Mouse (Mus musculus): ENCODE measurements around the gene Cttnbp2. TPM values are rescaled to one million over a fixed set of nuclear protein-coding genes. Genes with fewer than 3 reads are reported as not detected.

Cttnbp2 gene
- 0.58 and 3.1 TPM in 2 replicates for polyA plus RNA-seq (2011; ENCODE audit: insufficient read length, low read depth, missing spikeins)

DNA sequence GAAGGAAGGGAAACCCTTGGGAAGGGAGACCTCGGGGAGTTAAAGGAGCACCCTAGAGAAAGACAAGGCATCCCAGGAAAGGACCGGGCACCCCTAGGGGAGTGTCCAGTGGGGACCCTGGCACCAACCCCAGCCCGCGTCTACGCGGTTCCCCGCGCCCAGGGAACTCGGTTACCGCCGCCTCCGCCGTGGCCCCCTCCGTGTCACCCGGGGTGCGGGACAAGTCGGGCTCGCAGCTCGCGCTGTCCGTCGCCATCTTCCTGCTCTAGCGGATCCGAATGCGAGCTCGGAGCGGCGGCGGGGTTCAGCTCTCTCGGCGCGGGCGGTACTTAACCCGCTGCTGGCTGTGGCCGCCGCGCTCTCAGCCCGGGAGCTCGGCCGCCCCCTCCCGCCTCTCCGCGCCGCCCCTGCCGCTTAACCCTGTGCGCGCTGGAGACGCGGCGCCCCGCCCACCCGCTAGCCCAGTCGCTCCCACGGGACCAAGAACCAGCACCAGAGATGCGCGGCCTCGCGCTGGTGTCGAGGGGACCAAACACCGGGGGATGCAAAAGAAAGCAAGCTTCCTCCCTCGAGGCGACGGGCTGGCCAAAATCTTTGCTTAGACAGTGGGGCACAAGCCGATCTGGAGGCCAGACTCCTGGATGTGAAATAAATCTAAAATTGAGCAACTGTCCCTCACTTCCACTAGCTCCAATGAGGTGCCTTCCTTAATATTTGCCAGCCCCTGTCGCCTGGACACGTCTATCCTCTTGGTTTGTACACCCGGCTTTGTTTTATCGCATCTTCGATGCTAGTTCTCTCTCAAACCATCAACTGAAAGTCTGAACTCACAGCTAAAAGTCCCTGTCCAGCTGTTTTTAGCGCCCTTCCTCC lies at the start of gene Cttnbp2:
TSS of gene Cttnbp2 (minus strand) at position 364 of the 873 bp plus-strand sequence.
- peak within 1 kb of the TSS; percentile 72 for H3K4me3 ChIP-seq (ENCODE audit: insufficient read depth, low read length)
- TF ChIP-seq POLR2A (IDR thresholded peaks at IDR 0.05; ENCODE audit: low read depth, low read length) (no peak), CTCF (IDR thresholded peaks at IDR 0.05; ENCODE audit: borderline replicate concordance, insufficient read depth, low read length) (no peak)

DNA sequence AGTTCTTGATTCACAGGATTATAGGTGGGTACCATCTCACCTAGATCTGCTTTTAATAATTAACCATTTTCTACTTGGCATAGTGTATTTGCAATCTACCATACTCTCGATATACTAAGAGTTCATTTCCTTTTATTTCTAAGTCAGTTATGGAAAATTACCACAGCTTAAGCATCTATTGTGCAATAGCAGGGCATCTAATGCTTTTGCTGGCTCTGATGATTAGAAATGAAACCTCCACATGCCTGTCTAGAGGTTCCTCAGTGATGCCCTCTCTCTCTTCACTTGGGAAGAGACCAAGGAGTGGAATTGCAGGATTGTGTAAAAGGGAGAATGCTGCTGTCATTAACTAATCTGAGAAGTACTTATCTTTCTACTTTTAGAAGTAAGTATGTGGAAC lies 44.4 kb upstream of the Cttnbp2 start:
- Histone ChIP-seq H3K4me3 (ENCODE audit: insufficient read depth, low read length) (no peak overlapping the region), H3K27ac (ENCODE audit: insufficient read depth, low read length) (no peak overlapping the region), H3K4me1 (ENCODE audit: control insufficient read depth, insufficient read depth, low read length) (no peaks in the 10 kb centered on the region)
- TF ChIP-seq CTCF (IDR thresholded peaks at IDR 0.05; ENCODE audit: borderline replicate concordance, insufficient read depth, low read length) = no peak
- no peak for TF ChIP-seq POLR2A (IDR thresholded peaks at IDR 0.05; ENCODE audit: low read depth, low read length)

More for the DNA sequence above, at the start of gene Cttnbp2:
- Histone ChIP-seq H3K27ac (ENCODE audit: insufficient read depth, low read length) (no peak within 1 kb of the TSS), H3K4me1 (ENCODE audit: control insufficient read depth, insufficient read depth, low read length) (no peaks in the 10 kb centered on the region)

DNA sequence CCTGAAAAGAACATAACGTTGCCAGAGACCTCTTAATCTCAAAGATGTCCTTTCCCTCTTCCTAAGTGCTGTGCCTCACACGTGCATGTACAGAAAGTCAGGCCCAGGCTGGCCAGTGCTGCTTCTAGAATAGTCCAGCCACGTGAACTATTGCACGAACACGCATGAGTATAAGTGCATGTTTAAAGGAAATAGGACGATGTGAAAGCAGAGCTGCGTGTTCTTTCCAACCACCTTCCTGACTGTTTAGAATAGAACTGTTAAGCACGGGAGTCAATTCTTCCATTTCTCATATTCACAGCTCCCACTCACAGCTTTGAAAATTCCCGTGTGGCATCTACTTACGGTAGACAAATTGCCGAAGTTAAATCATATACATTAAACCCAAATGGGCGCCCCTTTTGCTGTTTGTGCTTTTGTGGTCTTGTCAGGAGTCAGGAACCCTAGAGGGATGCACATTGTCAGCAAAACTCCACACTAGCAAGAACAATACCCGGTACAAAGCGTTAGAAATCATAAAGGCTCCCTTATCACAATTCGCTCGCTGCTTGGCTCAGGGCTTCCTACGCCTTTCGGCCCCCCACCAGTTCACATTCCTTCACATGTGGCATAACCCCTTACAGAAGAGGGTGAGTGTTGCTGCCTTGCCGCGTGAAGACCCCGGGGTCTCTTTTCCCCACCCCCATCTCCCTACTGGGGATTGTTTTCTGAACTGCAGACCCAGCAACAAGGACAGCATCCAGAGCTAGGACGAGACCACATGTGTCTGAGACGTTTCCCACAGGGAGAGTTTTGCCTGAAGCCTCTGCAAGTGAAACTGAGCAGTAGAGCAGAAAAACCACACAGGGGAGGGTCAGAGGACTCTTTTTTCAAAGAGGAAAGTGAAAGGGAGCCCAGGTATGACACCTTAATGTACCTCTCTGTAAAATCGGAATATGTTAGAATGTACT lies 33.1 kb upstream of the Cttnbp2 start:
- Histone ChIP-seq H3K27ac (ENCODE audit: insufficient read depth, low read length) (no peak overlapping the region), H3K4me1 (ENCODE audit: control insufficient read depth, insufficient read depth, low read length) (no peaks in the 10 kb centered on the region), H3K4me3 (ENCODE audit: insufficient read depth, low read length) (no peak overlapping the region)
- TF ChIP-seq CTCF (IDR thresholded peaks at IDR 0.05; ENCODE audit: borderline replicate concordance, insufficient read depth, low read length) (no peak), POLR2A (IDR thresholded peaks at IDR 0.05; ENCODE audit: low read depth, low read length) (no peak)

DNA sequence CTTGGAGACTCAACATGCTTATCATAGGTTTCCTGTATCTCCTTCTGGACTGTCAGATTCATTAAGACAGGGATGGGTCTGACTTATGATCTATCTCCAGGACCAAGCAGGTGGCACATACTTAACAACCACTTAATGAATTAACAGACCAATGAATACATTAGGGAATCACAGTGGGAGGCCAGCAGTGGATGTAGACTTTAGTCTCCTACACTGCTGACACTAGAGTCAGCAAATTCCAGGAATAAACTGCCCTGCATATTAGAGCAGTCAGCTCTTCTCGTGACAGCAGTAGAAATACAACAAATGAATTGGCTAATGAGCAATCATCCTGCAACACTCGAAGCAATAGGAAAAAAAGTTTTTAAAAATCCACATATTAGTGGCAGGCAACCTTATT lies 29.2 kb upstream of the Cttnbp2 start:
- H3K4me1 ChIP-seq (ENCODE audit: control insufficient read depth, insufficient read depth, low read length) = no peaks in the 10 kb centered on the region
- TF ChIP-seq POLR2A (IDR thresholded peaks at IDR 0.05; ENCODE audit: low read depth, low read length) (no peak), CTCF (IDR thresholded peaks at IDR 0.05; ENCODE audit: borderline replicate concordance, insufficient read depth, low read length) (no peak)
- H3K4me3 ChIP-seq (ENCODE audit: insufficient read depth, low read length) = no peak overlapping the region

DNA sequence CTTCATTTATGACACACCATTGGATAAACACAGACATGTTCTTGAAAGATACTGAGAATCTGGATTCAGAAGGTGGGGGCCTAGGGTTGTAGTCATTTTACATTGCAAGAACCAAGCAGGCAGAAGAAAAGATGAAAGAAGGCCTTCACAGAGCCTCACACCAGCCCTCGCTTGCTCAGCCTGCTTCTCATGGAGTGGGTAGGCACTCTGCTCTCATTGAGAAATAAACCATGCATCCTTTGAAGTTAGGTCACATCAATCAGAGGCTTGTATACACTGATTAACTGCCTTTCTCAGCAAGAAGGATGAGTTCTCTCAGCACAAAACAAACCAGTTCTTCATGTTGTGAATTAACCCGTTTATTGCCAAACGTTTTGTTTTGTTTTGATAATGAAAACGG lies 25.8 kb upstream of the Cttnbp2 start:
- Histone ChIP-seq H3K4me1 (ENCODE audit: control insufficient read depth, insufficient read depth, low read length) (no peaks in the 10 kb centered on the region), H3K27ac (ENCODE audit: insufficient read depth, low read length) (no peak overlapping the region), H3K4me3 (ENCODE audit: insufficient read depth, low read length) (no peak overlapping the region)
- TF ChIP-seq CTCF (IDR thresholded peaks at IDR 0.05; ENCODE audit: borderline replicate concordance, insufficient read depth, low read length) = no peak
- TF ChIP-seq POLR2A (IDR thresholded peaks at IDR 0.05; ENCODE audit: low read depth, low read length) = no peak

More for the DNA sequence above, 29.2 kb upstream of the Cttnbp2 start:
- no peak overlapping the region for H3K27ac ChIP-seq (ENCODE audit: insufficient read depth, low read length)

DNA sequence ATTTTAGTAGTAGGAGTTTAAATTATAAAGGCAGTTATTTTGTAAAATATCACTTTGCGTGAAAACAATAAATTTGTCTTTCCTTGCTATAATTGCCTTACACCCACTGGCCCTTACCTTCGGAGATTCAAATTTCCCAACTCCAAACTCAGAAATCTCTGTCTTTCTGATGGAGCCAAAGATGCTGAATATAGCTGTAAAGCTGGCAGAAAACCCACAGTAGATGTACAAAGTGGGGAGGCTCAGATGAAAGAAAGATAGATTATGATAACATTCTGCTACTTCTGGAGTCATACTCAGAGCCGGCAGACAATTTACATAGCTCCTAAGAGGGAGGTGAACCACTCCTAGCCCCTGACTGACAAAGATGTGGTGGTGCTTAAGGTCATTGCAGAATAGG lies 15.8 kb upstream of the Cttnbp2 start:
- Histone ChIP-seq H3K27ac (ENCODE audit: insufficient read depth, low read length) (no peak overlapping the region), H3K4me1 (ENCODE audit: control insufficient read depth, insufficient read depth, low read length) (no peaks in the 10 kb centered on the region), H3K4me3 (ENCODE audit: insufficient read depth, low read length) (no peak overlapping the region)
- TF ChIP-seq CTCF (IDR thresholded peaks at IDR 0.05; ENCODE audit: borderline replicate concordance, insufficient read depth, low read length) (no peak), POLR2A (IDR thresholded peaks at IDR 0.05; ENCODE audit: low read depth, low read length) (no peak)

DNA sequence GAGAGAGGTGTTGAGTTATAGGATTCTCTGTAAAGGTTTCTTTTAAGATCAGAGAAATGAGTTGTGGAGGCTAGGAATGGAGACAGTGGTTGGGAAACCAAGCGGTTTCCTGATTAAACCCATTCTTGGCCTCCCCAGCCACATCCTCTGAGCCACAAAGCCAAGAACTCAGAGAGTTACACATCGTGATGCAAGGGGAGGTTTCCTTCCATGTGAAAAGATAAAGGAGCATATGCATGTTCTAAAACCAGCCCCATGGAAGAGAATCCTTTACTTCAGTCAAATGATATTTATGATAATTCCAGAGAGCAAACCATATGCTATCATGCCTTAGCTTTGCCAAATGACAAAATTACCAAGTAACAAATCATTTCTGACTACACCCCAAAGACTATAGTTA lies 3.0 kb upstream of the Cttnbp2 start:
- Histone ChIP-seq H3K4me1 (ENCODE audit: control insufficient read depth, insufficient read depth, low read length) (no peaks in the 10 kb centered on the region), H3K27ac (ENCODE audit: insufficient read depth, low read length) (no peak overlapping the region), H3K4me3 (ENCODE audit: insufficient read depth, low read length) (no peak overlapping the region)
- TF ChIP-seq CTCF (IDR thresholded peaks at IDR 0.05; ENCODE audit: borderline replicate concordance, insufficient read depth, low read length) (no peak), POLR2A (IDR thresholded peaks at IDR 0.05; ENCODE audit: low read depth, low read length) (no peak)

DNA sequence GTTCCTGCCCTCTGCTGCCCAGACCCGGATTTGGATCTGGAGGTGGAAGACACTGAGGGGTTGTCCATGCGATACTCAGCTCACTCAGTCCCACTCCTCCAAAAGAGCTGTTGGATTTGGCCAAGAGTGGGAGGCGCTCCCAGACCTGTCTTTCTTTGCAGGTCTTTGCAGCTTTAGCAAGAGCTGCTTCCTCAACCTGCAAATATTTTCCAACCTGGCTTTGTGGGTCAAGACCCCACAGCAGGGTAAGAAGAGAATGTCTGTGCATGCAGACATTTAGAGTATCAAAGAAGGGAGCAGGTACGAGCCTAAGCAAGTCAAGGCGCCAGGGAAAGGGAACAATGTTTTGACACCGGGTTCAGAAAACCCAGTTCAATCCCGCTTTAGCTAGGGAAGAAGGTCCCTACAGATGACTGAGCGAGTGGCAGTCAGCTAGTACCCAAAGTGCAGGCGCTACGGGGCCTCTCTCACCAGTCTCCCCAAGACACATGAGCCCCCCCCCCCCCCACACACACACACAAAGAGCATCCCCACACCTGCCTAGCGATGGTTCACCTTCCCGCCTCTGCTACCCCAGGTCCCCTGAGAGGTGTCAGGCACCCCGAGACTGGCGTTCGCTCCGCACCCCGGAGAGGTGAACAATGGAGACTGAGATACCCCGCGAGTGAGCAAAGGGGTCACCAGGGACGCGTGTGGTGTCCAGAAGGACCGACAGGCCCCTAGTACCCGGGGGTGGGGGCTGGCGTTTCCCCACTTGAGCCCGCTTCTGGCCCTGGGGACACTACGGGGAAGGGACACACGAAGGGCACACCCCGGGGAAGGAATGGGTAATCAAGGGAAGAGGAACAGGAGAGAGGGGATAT lies 801 bp downstream of the Cttnbp2 start:
- Histone ChIP-seq H3K4me3 (ENCODE audit: insufficient read depth, low read length) (peak overlapping the region; percentile 72), H3K4me1 (ENCODE audit: control insufficient read depth, insufficient read depth, low read length) (no peaks in the 10 kb centered on the region), H3K27ac (ENCODE audit: insufficient read depth, low read length) (no peak overlapping the region)
- TF ChIP-seq POLR2A (IDR thresholded peaks at IDR 0.05; ENCODE audit: low read depth, low read length) = no peak
- TF ChIP-seq CTCF (IDR thresholded peaks at IDR 0.05; ENCODE audit: borderline replicate concordance, insufficient read depth, low read length) = no peak

DNA sequence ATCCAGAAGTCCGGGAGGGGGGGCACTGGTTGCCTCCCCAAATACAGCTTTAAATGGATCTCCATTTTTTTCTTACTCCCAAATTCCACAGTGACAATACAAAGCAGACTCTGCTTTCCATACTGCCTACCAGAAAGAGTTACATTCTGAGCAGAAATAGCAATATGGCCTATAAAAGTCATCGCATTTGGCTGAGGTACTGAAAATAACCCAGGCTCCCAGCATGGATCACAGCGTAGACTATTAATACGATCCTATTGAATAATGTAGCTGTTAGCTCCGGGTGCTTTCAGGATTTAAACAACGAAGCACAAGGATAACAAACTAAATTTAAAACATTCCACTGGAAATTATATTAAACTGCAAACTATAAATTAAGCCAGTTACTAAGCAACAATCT lies 2.8 kb downstream of the Cttnbp2 start:
- no peaks in the 10 kb centered on the region for H3K4me1 ChIP-seq (ENCODE audit: control insufficient read depth, insufficient read depth, low read length)

More for the DNA sequence above, 2.8 kb downstream of the Cttnbp2 start:
- no peak overlapping the region for H3K4me3 ChIP-seq (ENCODE audit: insufficient read depth, low read length)
- no peak overlapping the region for H3K27ac ChIP-seq (ENCODE audit: insufficient read depth, low read length)
- TF ChIP-seq CTCF (IDR thresholded peaks at IDR 0.05; ENCODE audit: borderline replicate concordance, insufficient read depth, low read length) (no peak), POLR2A (IDR thresholded peaks at IDR 0.05; ENCODE audit: low read depth, low read length) (no peak)
